Mouse (Mus musculus): ENCODE measurements around the gene Riox1.
"Not testable (repeated sequence)": the region's sequence is repeated elsewhere in the genome, so short reads cannot be mapped to it uniquely, and the experiment has no call there.

Riox1 gene

DNA sequence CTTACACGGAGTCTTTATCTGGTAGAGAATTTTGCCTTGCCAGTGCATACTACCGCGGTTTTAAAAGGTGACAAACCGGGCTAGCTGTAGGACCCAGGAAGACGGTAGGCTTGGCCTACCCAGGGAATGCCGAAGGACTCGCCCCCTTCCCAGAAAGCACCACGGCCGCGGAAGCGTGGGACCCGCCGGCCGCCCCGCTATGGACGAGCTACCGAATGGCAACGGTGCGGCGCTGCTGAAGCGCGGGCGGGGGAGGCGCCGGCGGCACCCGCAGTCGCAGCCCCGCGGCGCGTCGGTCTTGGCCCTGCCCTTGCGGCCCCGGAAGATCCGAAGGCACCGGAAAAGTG, at the start of gene Riox1:
TSS of gene Riox1 (plus strand) at position 116 of the 347 bp plus-strand sequence.
- peak; percentile 85 for DNase-seq (ENCODE audit: low spot score in 2 of 2)

- no peak for DNase-seq (ENCODE audit: low spot score in 2 of 2)
Measured at GRCm38 (mm10) chr12:83910451-83910850, 40.0 kb upstream of the Riox1 start.

GRCm38 (mm10) chr12:83914202-83914740, 36.1 kb upstream of the Riox1 start:
- no peak for DNase-seq (ENCODE audit: low spot score in 2 of 2)

GRCm38 (mm10) chr12:83914797-83915196, 35.6 kb upstream of the Riox1 start:
- no peak for DNase-seq (ENCODE audit: low spot score in 2 of 2)

- DNase-seq (ENCODE audit: low spot score in 2 of 2) = peak; percentile 37 to 44
Measured at GRCm38 (mm10) chr12:83916884-83917283, 33.5 kb upstream of the Riox1 start.

DNA sequence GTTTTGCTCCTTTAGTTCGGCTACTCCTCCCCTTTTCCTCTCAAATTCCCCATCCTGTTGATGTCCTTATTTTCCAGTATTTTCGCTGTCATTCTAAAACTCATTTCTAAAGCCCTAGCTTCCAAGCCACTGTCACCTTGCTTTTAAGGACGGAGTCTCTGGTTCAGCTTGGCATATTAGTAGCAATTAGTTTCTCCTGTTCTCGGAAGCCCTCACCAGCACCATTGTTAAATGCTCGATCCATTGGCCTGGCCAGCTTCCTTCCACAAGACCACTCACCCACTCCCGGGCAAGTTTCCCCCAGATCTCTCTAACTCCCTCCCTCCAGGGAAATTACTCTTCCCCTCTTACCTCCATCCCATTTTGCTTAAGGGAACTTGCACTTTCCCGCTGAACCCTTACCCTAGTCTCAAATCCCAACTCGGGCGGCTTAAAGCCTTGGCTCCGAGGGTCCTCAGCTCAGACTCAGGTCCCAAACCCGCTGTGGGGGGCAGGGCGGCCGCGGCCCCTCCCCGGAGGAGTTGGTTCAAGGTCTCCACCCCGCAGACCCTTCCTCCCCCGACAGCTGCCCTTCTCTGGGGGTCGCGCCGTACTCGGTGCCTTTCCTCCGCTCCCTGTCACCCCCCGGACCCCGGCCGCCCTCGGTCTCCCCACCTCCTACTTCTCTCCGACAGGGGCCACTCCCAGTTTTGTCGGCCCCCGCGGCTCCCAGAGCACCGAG, 29.5 kb upstream of the Riox1 start:
- peak; percentile 27 to 31 for DNase-seq (ENCODE audit: low spot score in 2 of 2)

GRCm38 (mm10) chr12:83921535-83922381, 28.6 kb upstream of the Riox1 start, which contains the start of gene Numb:
Gene Numb, minus strand, starts transcription at chr12:83921934.
- peak; percentile 100 for DNase-seq (ENCODE audit: low spot score in 2 of 2)

DNA sequence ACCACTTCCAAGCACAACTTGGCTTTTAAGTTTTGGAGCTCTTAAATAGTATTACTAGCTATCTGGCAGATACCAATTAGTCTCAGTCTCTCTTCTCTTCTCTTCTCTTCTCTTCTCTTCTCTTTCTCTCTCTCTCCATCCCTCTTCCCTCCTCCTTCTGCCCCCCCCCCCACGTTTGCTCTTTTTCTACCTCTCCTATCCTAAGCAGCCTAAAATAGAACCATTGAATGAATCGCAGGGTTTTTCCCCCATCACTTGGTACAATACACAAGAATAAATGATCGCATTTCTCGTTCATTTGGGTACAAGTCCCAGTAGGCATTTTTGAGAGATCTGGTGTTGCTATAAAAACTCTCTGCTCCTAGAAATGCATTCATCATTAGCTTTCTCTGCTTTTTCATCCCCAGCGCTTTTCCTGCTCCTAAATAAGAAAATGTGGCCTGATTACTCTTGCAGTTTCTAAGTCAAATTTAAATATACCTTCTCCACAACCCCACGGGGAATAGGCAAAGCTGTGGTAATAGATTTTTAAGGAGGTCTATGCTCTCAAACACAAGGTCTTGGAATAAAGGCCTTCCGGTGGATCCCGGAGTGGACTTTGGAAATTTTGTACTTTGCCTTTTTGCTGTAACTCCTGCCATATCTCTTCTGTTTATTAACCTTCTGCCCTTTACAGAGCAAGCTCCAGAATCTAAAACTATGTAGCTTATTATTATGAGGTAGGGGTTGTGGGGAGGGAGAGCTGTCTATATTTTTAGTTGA, 27.5 kb upstream of the Riox1 start:
- no peak for DNase-seq (ENCODE audit: low spot score in 2 of 2)

GRCm38 (mm10) chr12:83923486-83923859, 26.9 kb upstream of the Riox1 start:
- no peak for DNase-seq (ENCODE audit: low spot score in 2 of 2)

- DNase-seq (ENCODE audit: low spot score in 2 of 2) = no peak
Measured at GRCm38 (mm10) chr12:83924332-83924731, 26.1 kb upstream of the Riox1 start.

DNA sequence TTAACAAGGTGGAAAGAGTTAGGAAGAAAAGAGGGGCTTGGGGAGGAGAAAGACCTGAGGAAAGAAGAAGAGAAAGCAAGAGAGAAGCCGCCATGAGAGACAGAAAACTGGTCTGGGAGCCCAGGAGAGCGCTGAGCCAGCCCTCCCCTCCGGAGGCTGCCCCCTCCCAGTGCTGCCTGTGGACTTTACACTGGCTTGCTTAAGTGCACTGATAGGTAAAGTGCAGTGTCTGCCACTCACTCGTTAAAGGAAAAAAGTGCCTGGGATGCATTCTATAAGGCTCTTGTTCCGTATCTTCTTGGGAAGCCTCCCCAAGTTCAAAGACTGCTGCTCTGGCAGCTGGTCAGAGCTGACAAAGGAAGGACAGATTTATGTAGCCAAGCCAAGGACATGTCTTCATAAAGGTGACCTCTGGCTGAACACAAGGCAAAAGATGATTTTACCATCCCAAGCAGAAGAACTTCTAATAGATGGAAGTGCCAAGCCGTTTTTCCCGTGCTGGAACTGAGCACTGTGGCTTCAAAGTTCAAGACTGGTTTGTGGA, 25.2 kb upstream of the Riox1 start:
- no peak for DNase-seq (ENCODE audit: low spot score in 2 of 2)

- peak; percentile 22 to 27 for DNase-seq (ENCODE audit: low spot score in 2 of 2)
Measured at GRCm38 (mm10) chr12:83926061-83926460, 24.3 kb upstream of the Riox1 start.

GRCm38 (mm10) chr12:83927747-83928146, 22.7 kb upstream of the Riox1 start:
- peak; percentile 65 to 70 for DNase-seq (ENCODE audit: low spot score in 2 of 2)

GRCm38 (mm10) chr12:83929186-83929804, 21.1 kb upstream of the Riox1 start:
- DNase-seq (ENCODE audit: low spot score in 2 of 2) = peak; percentile 14 to 43

DNA sequence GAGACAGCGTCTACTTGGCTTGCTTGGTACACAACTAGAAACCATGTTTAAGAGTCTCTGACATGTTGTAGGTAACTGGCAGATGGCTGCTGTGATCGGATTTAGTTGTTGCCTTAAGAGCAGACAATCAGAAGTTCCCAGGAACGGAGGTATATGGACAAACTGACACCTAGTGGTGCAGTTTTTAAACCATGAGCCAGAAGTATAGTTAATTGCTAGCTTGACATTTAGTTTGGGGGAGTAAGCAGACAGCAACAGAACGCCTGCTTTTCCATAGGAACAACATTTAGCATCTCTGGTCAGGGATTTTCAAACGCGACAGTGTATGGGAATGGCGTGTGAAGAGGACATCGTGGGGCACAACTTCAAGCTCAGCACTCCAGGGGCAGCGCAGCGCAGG, 12.8 kb upstream of the Riox1 start:
- DNase-seq (ENCODE audit: low spot score in 2 of 2) = no peak

DNA sequence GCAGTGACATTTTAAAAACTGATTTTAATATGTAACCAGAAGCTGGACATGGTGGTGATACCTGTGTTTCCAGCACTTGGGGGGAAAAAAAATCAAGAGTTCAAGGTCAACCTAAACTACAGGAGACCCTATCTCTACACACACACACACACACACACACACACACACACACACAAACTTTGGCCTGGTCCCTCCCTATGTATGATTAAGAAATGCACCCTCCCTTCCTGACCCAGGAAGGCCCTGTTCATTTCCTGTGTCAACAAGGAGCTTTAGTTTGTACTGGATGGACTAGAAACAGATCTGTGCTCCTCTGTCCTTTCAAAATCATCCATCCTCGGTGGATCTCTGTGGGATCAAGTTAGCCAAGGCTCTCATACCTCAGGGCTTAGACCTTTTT, 11.8 kb upstream of the Riox1 start:
- DNase-seq (ENCODE audit: low spot score in 2 of 2) = not testable (repeated sequence)

- DNase-seq (ENCODE audit: low spot score in 2 of 2) = no peak
Measured at GRCm38 (mm10) chr12:83939332-83939731, 11.1 kb upstream of the Riox1 start.

DNA sequence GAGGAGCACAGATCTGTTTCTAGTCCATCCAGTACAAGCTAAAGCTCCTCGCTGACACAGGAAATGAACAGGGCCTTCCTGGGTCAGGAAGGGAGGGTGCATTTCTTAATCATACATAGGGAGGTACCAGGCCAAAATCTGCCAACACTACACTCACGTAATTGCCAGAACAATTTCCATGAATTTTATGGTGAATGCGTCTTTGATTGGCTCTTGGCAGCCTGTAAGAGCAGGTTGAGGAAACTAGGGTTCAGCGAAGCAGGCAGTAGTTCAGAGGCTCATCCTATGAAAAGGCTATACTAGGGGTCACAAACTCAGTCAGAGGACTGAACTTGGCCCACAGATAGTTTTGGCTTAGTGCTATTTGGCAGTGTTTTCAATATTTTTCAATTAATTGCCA, 10.4 kb upstream of the Riox1 start:
- peak in 1 of 2 experiments; percentile 45 for DNase-seq (ENCODE audit: low spot score in 2 of 2)

GRCm38 (mm10) chr12:83941938-83942337, 8.5 kb upstream of the Riox1 start:
- no peak for DNase-seq (ENCODE audit: low spot score in 2 of 2)

- DNase-seq (ENCODE audit: low spot score in 2 of 2) = peak; percentile 44 to 70
Measured at GRCm38 (mm10) chr12:83947260-83947811, 3.1 kb upstream of the Riox1 start.

DNA sequence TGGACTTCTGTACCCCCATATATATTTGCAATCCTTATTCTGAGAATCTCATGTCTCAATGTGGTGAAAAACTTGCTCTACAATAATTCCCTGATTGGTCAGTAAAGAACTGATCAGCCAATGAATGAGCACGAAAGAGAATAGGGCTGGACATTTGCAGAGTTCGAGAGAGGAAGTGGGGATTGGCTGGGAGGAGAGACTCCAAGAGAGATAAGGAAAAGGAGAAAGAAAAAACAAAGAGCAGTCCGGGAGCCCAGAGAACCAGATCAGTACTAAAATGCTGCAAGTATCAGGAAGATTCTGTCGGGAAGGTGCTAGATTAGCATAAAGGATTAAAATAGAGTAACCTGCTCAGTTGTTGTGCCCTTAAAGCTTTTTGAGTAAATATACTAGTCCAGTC, 1.4 kb upstream of the Riox1 start:
- no peak for DNase-seq (ENCODE audit: low spot score in 2 of 2)
